Mouse (Mus musculus) frontal cortex, adult 2 months (tissue): ENCODE data around the gene Pygo1. TPM values are rescaled to one million over a fixed set of nuclear protein-coding genes. Genes with fewer than 3 reads are reported as not detected.

Experiments used
- DNase-seq, 2 experiments: peaks; one replicate each; pipeline ENCODE4 v3.0.0; 2022; ENCODE audit warnings: low spot score in 1 of 2; ENCODE audit errors: extremely low spot score in 1 of 2
- polyA plus RNA-seq: library from polyadenylated mRNA; depleted of rRNA; stranded (reverse); fragments of >200 nt; gene quantifications from 2 replicates; pipeline ENCODE4 v1.2.3, GENCODE M21; 2012; rRNA removed

Pygo1 gene
- polyA plus RNA-seq, 1 experiment: 13.8 TPM

DNA sequence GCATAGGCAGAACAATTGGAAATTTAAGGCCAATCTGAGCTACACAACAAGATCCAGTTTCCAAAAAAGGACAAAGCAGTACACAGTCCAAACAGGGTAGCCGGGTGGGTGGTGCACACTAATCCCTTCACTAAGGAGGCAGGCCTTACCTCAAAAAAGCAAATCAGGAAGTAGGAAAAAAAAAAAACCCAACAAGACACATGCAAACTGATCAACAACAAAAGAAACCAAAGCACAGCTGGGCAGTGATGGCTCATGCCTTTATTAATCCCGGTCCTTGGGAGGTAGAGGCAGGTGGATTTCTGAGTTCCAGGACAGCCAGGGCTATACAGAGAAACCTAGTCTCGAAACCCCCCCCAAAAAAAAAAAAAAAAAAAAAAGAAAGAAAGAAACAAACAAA, 62.3 kb downstream of the Pygo1 start:
- DNase-seq: no peak

DNA sequence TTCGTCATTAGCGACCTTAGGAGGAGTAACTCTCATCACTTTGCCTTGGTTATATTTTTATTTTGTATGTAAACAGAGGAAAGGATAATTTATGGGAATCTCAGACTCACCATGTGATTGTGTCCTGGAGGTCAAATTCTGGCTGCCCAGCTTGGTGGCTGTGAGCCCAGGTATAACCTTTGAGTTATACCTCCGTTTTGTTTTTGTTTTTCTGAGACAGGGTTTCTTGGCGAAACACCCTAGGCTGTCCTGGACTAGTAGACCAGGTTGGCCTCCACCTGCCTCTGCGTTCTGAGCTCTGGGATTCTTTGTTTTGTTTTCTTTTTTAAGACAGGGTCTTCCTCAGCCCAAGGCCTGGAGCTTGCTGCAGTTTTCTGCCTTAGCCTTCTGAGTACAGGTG, 63.3 kb downstream of the Pygo1 start:
- DNase-seq: no peak

GRCm38 (mm10) chr9:72991420-72991819, 66.0 kb downstream of the Pygo1 start:
- DNase-seq: no peak

- DNase-seq: no peak
Measured at GRCm38 (mm10) chr9:72992576-72992975, 67.1 kb downstream of the Pygo1 start.

DNA sequence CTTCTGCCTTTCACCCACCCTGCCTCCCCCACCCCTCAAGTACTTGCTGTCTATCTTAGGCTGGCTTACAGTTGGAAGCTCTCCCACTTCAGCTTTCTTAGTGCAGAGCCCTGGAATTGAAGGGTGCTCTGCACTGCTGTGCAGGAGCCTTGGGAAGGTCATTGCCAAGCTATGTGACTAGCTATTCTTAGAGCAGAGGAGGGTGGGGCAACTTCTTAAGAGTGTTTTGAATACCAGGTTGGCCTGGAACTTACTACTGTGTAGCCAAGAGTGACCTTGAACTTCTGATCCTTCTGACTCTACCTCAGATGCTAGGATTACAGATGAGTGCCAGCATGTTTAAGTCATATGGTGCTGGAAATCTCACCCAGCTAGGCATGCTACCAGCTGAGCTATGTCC, 70.7 kb downstream of the Pygo1 start:
- no peak for DNase-seq

DNA sequence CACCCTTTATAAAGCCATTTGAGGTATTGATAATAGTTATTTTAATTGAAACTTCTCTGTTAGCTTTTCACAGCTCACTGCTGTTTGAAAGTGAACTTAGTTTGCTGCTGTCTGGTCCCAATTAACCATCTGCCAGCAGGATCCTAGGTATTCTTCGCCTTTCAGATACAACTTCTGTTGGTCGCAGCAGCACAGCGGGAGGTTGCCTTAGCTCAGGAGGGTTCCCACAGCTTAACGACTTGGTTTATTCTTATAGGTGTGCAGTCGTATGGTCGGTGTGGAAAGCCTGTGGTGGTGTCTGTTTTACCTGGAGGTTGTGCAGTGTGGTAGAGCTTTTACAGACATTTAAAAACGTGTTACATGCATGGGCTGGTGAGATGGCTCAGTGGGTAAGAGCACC, 71.4 kb downstream of the Pygo1 start:
- DNase-seq: no peak

DNA sequence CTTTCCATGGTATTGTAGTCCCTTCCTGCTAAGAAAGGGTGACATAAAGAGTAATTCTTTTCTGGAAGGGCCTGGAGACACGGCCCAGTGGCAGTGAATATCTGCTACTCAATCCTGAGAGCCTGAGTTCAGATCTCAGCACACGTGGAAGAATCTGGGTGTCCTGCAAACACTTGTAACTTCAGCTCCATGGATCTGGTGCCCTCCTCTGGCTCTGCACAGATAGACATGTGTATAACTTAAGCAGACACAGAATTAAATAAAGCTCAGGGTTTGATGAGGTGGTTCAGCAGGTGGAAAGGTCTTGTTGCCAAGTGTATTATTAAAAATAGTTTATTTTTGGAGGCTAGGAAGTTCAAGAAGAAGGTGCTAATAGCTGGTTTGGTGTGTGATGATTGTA, 75.0 kb downstream of the Pygo1 start:
- DNase-seq: no peak

DNA sequence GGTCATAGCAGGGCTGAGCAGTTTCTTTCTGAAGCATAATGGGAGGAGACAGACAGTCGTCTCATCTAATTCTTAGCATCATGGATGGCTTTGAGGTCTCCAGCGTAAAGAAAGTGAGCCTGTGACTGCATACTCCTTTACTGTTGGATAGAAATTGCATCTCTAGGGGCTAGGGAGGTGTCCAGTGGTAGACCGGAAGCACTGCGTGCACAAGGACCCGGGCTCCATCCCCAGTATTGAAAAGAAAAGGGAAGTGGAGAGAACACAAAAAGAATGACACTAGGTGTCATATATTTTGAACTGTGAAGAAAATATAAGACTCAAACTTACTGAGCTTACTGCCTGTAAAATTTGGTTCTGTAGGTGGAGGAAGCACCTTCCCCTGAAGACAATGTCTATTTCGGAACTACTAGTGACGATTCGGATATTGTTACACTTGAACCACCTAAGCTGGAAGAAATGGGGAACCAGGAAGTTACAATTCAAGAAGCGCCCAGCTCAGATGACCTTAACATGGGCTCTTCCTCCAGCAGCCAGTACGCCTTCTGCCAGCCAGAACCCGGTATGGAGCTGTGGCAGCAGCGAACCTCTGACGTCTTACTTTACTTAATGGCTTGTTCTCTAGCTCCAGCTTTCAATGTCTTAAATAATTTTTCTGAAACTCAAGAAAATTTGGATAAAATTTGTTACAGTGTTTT, 76.0 kb downstream of the Pygo1 start:
- DNase-seq: no peak

Other genes starting within 250 kb of the Pygo1 start
- gene Prtg, start 118.8 kb upstream of the Pygo1 start, polyA plus RNA-seq: 1.2 and 1.4 TPM in 2 replicates
- gene Dyx1c1, start 33.1 kb downstream of the Pygo1 start, polyA plus RNA-seq: 1.9 and 3.3 TPM in 2 replicates
- gene Gm44503, start 33.2 kb downstream of the Pygo1 start, polyA plus RNA-seq: not detected in 2 replicates
- 15.9 and 18.3 TPM in 2 replicates for gene Ccpg1os, start 59.7 kb downstream of the Pygo1 start, polyA plus RNA-seq
- gene Ccpg1, start 59.8 kb downstream of the Pygo1 start, polyA plus RNA-seq: 77.0 and 85.4 TPM in 2 replicates
- gene Pigb, start 114.7 kb downstream of the Pygo1 start, polyA plus RNA-seq: 18.3 and 24.3 TPM in 2 replicates
- gene Rab27a, start 119.2 kb downstream of the Pygo1 start, polyA plus RNA-seq: 3.8 and 3.9 TPM in 2 replicates
- 0.46 and 0.64 TPM in 2 replicates for gene Khdc3, start 176.2 kb downstream of the Pygo1 start, polyA plus RNA-seq
- gene Gm20509, start 176.8 kb downstream of the Pygo1 start, polyA plus RNA-seq: not detected in 2 replicates
- 66.1 and 67.8 TPM in 2 replicates for gene Rsl24d1, start 187.8 kb downstream of the Pygo1 start, polyA plus RNA-seq